Mouse (Mus musculus) embryonic facial prominence, embryonic 11.5 days (tissue): ENCODE measurements at regions not wholly inside any gene's neighbourhood (a gene's known extent, or its start where the extent isn't known, plus 50 kb on each side); places are given as distances from the start of the nearest gene placed in this dataset.
"Not testable (repeated sequence)": the region's sequence is repeated elsewhere in the genome, so short reads cannot be mapped to it uniquely, and the experiment has no call there.

ENCODE experiments used
- ATAC-seq: fragments of 200-750 bp; cut with Nextera tagmentation; replicated peaks from 2 replicates; pipeline ENCODE4 v1.8.0; 2017; ENCODE audit warnings: low read depth; ENCODE audit not compliant: insufficient number of reproducible peaks, low FRiP score, low TSS enrichment
- DNase-seq: peaks from one replicate; pipeline ENCODE4 v3.0.0-alpha.2; 2015; ENCODE audit warnings: low spot score
- H3K27ac ChIP-seq: fragments of 300-500 bp; sonication (generic); replicated peaks from 2 replicates; pipeline ENCODE4 v1.5.1; 2014; ENCODE audit warnings: mild to moderate bottlenecking, low read depth, low read length, control low read depth
- H3K27me3 ChIP-seq: fragments of 300-500 bp; sonication (generic); 2 replicates; pipeline ENCODE4 v1.6.1; 2014; ENCODE audit warnings: mild to moderate bottlenecking, low read length, moderate library complexity, mixed read lengths; ENCODE audit not compliant: control insufficient read depth, insufficient read depth
- H3K36me3 ChIP-seq: fragments of 300-500 bp; sonication (generic); replicated peaks from 2 replicates; pipeline ENCODE4 v1.6.1; 2014; ENCODE audit warnings: low read depth, mild to moderate bottlenecking, low read length, moderate library complexity, mixed read lengths; ENCODE audit not compliant: control insufficient read depth, insufficient read depth
- H3K4me1 ChIP-seq: fragments of 300-500 bp; sonication (generic); 2 replicates; pipeline ENCODE4 v1.6.1; 2014; ENCODE audit warnings: low read length, mixed read lengths; ENCODE audit not compliant: control insufficient read depth, insufficient read depth
- H3K4me2 ChIP-seq: fragments of 300-500 bp; sonication (generic); 2 replicates; pipeline ENCODE4 v1.6.1; 2014; ENCODE audit warnings: low read depth, mild to moderate bottlenecking, control low read depth, low read length, moderate library complexity
- H3K4me3 ChIP-seq: fragments of 300-500 bp; sonication (generic); 2 replicates; pipeline ENCODE4 v1.5.1; 2014; ENCODE audit warnings: low read depth, low read length, control low read depth
- H3K9ac ChIP-seq: fragments of 300-500 bp; sonication (generic); replicated peaks from 2 replicates; pipeline ENCODE4 v1.6.1; 2014; ENCODE audit warnings: mild to moderate bottlenecking, control low read depth, low read length
- H3K9me3 ChIP-seq: fragments of 300-500 bp; sonication (generic); replicated peaks from 2 replicates; pipeline ENCODE4 v1.6.1; 2016; ENCODE audit warnings: mild to moderate bottlenecking, low read length, inconsistent platforms, mixed read lengths; ENCODE audit not compliant: control insufficient read depth
- WGBS: fragments of 180-500 bp; shearing (Covaris S2); extraction: QIAGEN DNeasy Blood & Tissue Kit; methylation state at CpG from one replicate; pipeline ENCODE4 v1.1.7; 2014; 5-methylcytosine and 5-hydroxymethylcytosine counted together

GRCm38 (mm10) chr13:44480128-44480527 is 249.1 kb upstream of the Jarid2 start:
- H3K27ac ChIP-seq, result no peak overlapping the region
- no peaks in the 10 kb centered on the region for H3K9me3 ChIP-seq
- DNase-seq (no peak), ATAC-seq (no peak)
- H3K4me2 ChIP-seq, result no peak overlapping the region
- no peak overlapping the region for H3K4me3 ChIP-seq
- no peaks in the 10 kb centered on the region for H3K36me3 ChIP-seq
- H3K27me3 ChIP-seq, result no peaks in the 10 kb centered on the region
- no peak overlapping the region for H3K9ac ChIP-seq
- 92% methylated on average over 7 of the region's 7 CpGs for WGBS
- no peaks in the 10 kb centered on the region for H3K4me1 ChIP-seq

- H3K36me3 ChIP-seq, result no peaks in the 10 kb centered on the region
- no peaks in the 10 kb centered on the region for H3K9me3 ChIP-seq
- H3K27me3 ChIP-seq, result no peaks in the 10 kb centered on the region
- no peak overlapping the region for H3K9ac ChIP-seq
- no peak overlapping the region for H3K4me3 ChIP-seq
- 86% methylated on average over 7 of the region's 7 CpGs for WGBS
- H3K27ac ChIP-seq, result no peak overlapping the region
- no peaks in the 10 kb centered on the region for H3K4me1 ChIP-seq
- DNase-seq (no peak), ATAC-seq (no peak)
- no peak overlapping the region for H3K4me2 ChIP-seq
Observed at GRCm38 (mm10) chr13:44482661-44483060, 246.6 kb upstream of the Jarid2 start.

GRCm38 (mm10) chr13:44484582-44485329 is 244.5 kb upstream of the Jarid2 start:
- Histone ChIP-seq H3K9ac (no peak overlapping the region), H3K27me3 (no peaks in the 10 kb centered on the region), H3K4me2 (no peak overlapping the region), H3K4me3 (no peak overlapping the region), H3K4me1 (no peaks in the 10 kb centered on the region), H3K27ac (no peak overlapping the region), H3K36me3 (no peaks in the 10 kb centered on the region), H3K9me3 (no peaks in the 10 kb centered on the region)
- no peak for ATAC-seq
- whole genome bisulfite sequencing, result 63% methylated on average over 14 of the region's 14 CpGs
- DNase-seq, result peak; percentile 72

- ATAC-seq (no peak), DNase-seq (no peak)
- no peaks in the 10 kb centered on the region; the same call in 1 of the 2 replicates for H3K4me1 ChIP-seq
- no peak overlapping the region for H3K4me3 ChIP-seq
- no peak overlapping the region for H3K4me2 ChIP-seq
- H3K9ac ChIP-seq, result no peak overlapping the region
- H3K9me3 ChIP-seq, result no peaks in the 10 kb centered on the region
- 81% methylated on average over 4 of the region's 4 CpGs for WGBS
- no peaks in the 10 kb centered on the region for H3K36me3 ChIP-seq
- no peak overlapping the region for H3K27ac ChIP-seq
- H3K27me3 ChIP-seq, result no peaks in the 10 kb centered on the region
Observed at GRCm38 (mm10) chr13:44490935-44491465, 238.3 kb upstream of the Jarid2 start.

- Histone ChIP-seq H3K9ac (no peak overlapping the region), H3K27ac (no peak overlapping the region), H3K36me3 (no peaks in the 10 kb centered on the region), H3K4me2 (no peak overlapping the region), H3K4me3 (no peak overlapping the region), H3K9me3 (no peaks in the 10 kb centered on the region), H3K4me1 (no peaks in the 10 kb centered on the region; the same call in 1 of the 2 replicates), H3K27me3 (no peaks in the 10 kb centered on the region)
- 49% methylated on average over 3 of the region's 3 CpGs for WGBS
- no peak for DNase-seq
- no peak for ATAC-seq
Observed at GRCm38 (mm10) chr13:44493884-44494283, 235.4 kb upstream of the Jarid2 start.

GRCm38 (mm10) chr13:44495450-44495849 is 233.8 kb upstream of the Jarid2 start:
- H3K27me3 ChIP-seq, result no peaks in the 10 kb centered on the region
- no peaks in the 10 kb centered on the region; the same call in 1 of the 2 replicates for H3K4me1 ChIP-seq
- no peak overlapping the region for H3K9ac ChIP-seq
- no peak overlapping the region for H3K4me3 ChIP-seq
- DNase-seq (no peak), ATAC-seq (no peak)
- no peaks in the 10 kb centered on the region for H3K9me3 ChIP-seq
- no peaks in the 10 kb centered on the region for H3K36me3 ChIP-seq
- no peak overlapping the region for H3K4me2 ChIP-seq
- H3K27ac ChIP-seq, result no peak overlapping the region
- WGBS, result 77% methylated on average over 10 of the region's 10 CpGs

GRCm38 (mm10) chr13:44496596-44496995 is 232.7 kb upstream of the Jarid2 start:
- DNase-seq (no peak), ATAC-seq (no peak)
- Histone ChIP-seq H3K36me3 (no peaks in the 10 kb centered on the region), H3K9me3 (no peaks in the 10 kb centered on the region), H3K27ac (no peak overlapping the region), H3K4me1 (no peaks in the 10 kb centered on the region; the same call in 1 of the 2 replicates), H3K4me2 (no peak overlapping the region), H3K4me3 (no peak overlapping the region), H3K9ac (no peak overlapping the region), H3K27me3 (no peaks in the 10 kb centered on the region)
- 43% methylated on average over 9 of the region's 9 CpGs for WGBS

- not testable (repeated sequence) for ATAC-seq, DNase-seq, H3K4me1 ChIP-seq, H3K4me2 ChIP-seq, H3K4me3 ChIP-seq, H3K9me3 ChIP-seq, H3K27me3 ChIP-seq, H3K36me3 ChIP-seq, H3K27ac ChIP-seq, H3K9ac ChIP-seq
- WGBS, result 85% methylated on average over 5 of the region's 5 CpGs
Observed at GRCm38 (mm10) chr13:44500896-44501295, 228.4 kb upstream of the Jarid2 start.
